Comparison of ENCODE assay signal across 8 mouse cellular contexts in the genomic region with DNA sequence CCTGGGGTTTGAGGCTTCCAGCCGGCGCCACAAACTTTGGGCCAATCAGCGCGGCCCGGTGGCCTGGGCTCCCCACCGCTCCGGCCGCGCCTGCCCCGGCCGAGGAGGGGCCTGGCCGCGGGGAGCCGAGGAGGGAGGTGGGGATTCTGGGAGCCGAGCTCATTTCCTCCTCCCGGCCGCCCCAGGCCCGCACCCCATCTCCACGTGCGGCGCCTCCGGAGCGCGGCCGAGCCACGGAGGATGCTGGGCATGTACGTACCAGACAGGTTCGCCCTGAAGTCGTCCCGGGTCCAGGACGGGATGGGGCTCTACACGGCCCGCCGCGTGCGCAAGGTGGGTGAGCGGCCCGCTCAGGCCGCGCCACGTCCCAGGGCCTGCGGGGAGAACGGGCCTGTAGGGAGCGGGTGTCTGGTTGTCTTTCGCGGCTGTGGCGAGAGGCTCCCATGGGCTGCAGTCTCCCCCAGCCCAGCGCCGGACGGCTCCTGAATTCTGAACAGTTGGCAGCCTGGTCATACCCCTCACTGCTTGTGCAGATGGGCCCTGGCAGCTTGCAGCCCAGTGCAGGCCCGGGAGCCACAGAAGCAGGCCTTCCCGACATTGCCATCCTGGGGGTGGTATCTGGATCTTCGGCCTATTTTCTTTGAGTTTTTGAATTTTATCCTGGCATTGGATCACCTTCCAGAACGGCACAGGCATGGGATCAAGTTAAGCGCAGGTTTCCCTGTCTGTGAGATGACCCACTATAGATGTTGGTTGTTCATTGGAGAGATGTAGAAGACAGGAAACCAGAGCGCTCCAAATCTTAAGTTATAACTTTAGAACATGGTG. TPM values are rescaled to one million over a fixed set of nuclear protein-coding genes. Genes with fewer than 3 reads are reported as not detected.
A peak's percentile ranks its signal among the peaks of the same experiment; 100 is the strongest.
DNase-seq lines count a peak whose midpoint lies in the region; ATAC-seq lines count a peak whose summit lies in the region.

Prdm5 (plus strand) TSS at position 128 of the 828 bp plus-strand sequence.

- H3K27me3 ChIP-seq in hindbrain, embryonic 10.5 days (ENCODE audit: insufficient read depth, poor library complexity, severe bottlenecking): no peaks in the 10 kb centered on the region
- H3K27me3 ChIP-seq in lung, embryonic 16.5 days (ENCODE audit: control insufficient read depth, insufficient read depth, low read depth, low read length): no peaks in the 10 kb centered on the region

- no peaks in the 10 kb centered on the region for H3K36me3 ChIP-seq in hindbrain, embryonic 10.5 days
- H3K36me3 ChIP-seq in lung, embryonic 16.5 days (ENCODE audit: control insufficient read depth, insufficient read depth, low read length): no peaks in the 10 kb centered on the region

- H3K27ac ChIP-seq in hindbrain, embryonic 10.5 days: peak within 1 kb of the TSS; percentile 94
- peak within 1 kb of the TSS; percentile 82 for H3K27ac ChIP-seq in lung, embryonic 16.5 days (ENCODE audit: low read length)

- H3K9me3 ChIP-seq in hindbrain, embryonic 10.5 days: no peaks in the 10 kb centered on the region
- H3K9me3 ChIP-seq in lung, embryonic 16.5 days (ENCODE audit: control insufficient read depth, low read length): no peaks in the 10 kb centered on the region

- peaks cover 24% of the 10 kb centered on the region for H3K4me1 ChIP-seq in hindbrain, embryonic 10.5 days (replicated peaks)
- peaks cover 18% of the 10 kb centered on the region for H3K4me1 ChIP-seq in lung, embryonic 16.5 days (replicated peaks; ENCODE audit: control insufficient read depth, insufficient read depth, low read length)

- peak; percentile 96 for ATAC-seq in lung, embryonic 16.5 days (ENCODE audit: low read depth)

- DNase-seq in T-cell, adult 2 months (ENCODE audit: low spot score): peak; percentile 7
- DNase-seq in cerebellum, adult 9-10 months: peak; percentile 71
- peak; percentile 12 to 44 for DNase-seq in frontal cortex, postnatal 10 days (ENCODE audit: low spot score in 2 of 2)
- DNase-seq in hindbrain, embryonic 10.5 days (ENCODE audit: low spot score): peak; percentile 78
- peak; percentile 58 to 69 for DNase-seq in layer of hippocampus, postnatal 10 days (ENCODE audit: low spot score in 2 of 2)
- peak; percentile 79 for DNase-seq in ovary, postnatal 36 days (ENCODE audit: low spot score)
- DNase-seq in yolk sac, embryonic 10.5 days (ENCODE audit: low spot score): peak; percentile 56

- H3K4me3 ChIP-seq in hindbrain, embryonic 10.5 days: peak within 1 kb of the TSS; percentile 75
- H3K4me3 ChIP-seq in lung, embryonic 16.5 days (ENCODE audit: low read length): peak within 1 kb of the TSS; percentile 81

- peak within 1 kb of the TSS; percentile 93 for H3K9ac ChIP-seq in lung, embryonic 16.5 days (ENCODE audit: low read length)

- peak within 1 kb of the TSS; percentile 80 for H3K4me2 ChIP-seq in lung, embryonic 16.5 days (ENCODE audit: low read depth, low read length)

- 4% methylated on average over 56 of the region's 56 CpGs for WGBS in hindbrain, embryonic 10.5 days
- 3% methylated on average over 54 of the region's 56 CpGs for WGBS in lung, embryonic 16.5 days

RNA-seq across cellular contexts. Expression of gene Prdm5, which starts in this region (rescaled TPM):
- 17.3 and 19.9 TPM in 2 replicates for polyA plus RNA-seq in hindbrain, embryonic 10.5 days (2016; fragmentation: Nextera tagmentation; extraction: Ambion mirVana)
- total RNA-seq in layer of hippocampus, postnatal 10 days (2021): 10 to 100 TPM in 1 of 2 experiments, 1 to 10 TPM in 1; 9.5 to 10.2 TPM
- 22.0 and 23.5 TPM in 2 replicates for polyA plus RNA-seq in lung, embryonic 16.5 days (2015; fragmentation: Nextera tagmentation; extraction: Ambion mirVana)

Comparison
In these comparisons a context has a peak if more than half of its experiments do, and no peak if none do; other contexts are left out.
1. Peak in every context shown above with its lines: DNase-seq, ATAC-seq, H3K4me3 ChIP-seq and H3K27ac ChIP-seq.
2. DNase-seq: peak in every context shown above with its lines; median percentile 79 in ovary, postnatal 36 days; 78 in hindbrain, embryonic 10.5 days; 71 in cerebellum, adult 9-10 months; 64 in layer of hippocampus, postnatal 10 days; 56 in yolk sac, embryonic 10.5 days; 28 in frontal cortex, postnatal 10 days; 7 in T-cell, adult 2 months.